Mouse (Mus musculus) stomach, embryonic 16.5 days (tissue): ENCODE data around the gene Vezt. TPM values are rescaled to one million over a fixed set of nuclear protein-coding genes. Genes with fewer than 3 reads are reported as not detected.

Experiments
- ATAC-seq: fragments of 200-750 bp; cut with Nextera tagmentation; 2 replicates; pipeline ENCODE4 v1.8.0; 2017; ENCODE audit warnings: moderate number of reproducible peaks, moderate TSS enrichment; ENCODE audit not compliant: insufficient read depth, low FRiP score
- H3K27ac ChIP-seq: fragments of 300-500 bp; sonication (generic); 2 replicates; pipeline ENCODE4 v1.5.1; 2014; ENCODE audit warnings: low read length
- H3K27me3 ChIP-seq: fragments of 300-500 bp; sonication (generic); 2 replicates; pipeline ENCODE4 v1.6.1; 2014; ENCODE audit warnings: low read length, control low read depth, mixed read lengths; ENCODE audit not compliant: control insufficient read depth, insufficient read depth
- H3K36me3 ChIP-seq: fragments of 300-500 bp; sonication (generic); 2 replicates; pipeline ENCODE4 v1.6.1; 2014; ENCODE audit warnings: low read length; ENCODE audit not compliant: control insufficient read depth, insufficient read depth
- H3K4me1 ChIP-seq: fragments of 300-500 bp; sonication (generic); 2 replicates; pipeline ENCODE4 v1.6.1; 2014; ENCODE audit warnings: low read length, control low read depth, mixed read lengths; ENCODE audit not compliant: control insufficient read depth, insufficient read depth
- H3K4me2 ChIP-seq: fragments of 300-500 bp; sonication (generic); 2 replicates; pipeline ENCODE4 v1.6.1; 2014; ENCODE audit warnings: low read depth, low read length, mixed read lengths
- H3K4me3 ChIP-seq: fragments of 300-500 bp; sonication (generic); replicated peaks from 2 replicates; pipeline ENCODE4 v1.5.1; 2014; ENCODE audit warnings: mild to moderate bottlenecking, low read length
- H3K9ac ChIP-seq: fragments of 300-500 bp; sonication (generic); 2 replicates; pipeline ENCODE4 v1.6.1; 2014; ENCODE audit warnings: low read length
- H3K9me3 ChIP-seq: fragments of 300-500 bp; sonication (generic); replicated peaks from 2 replicates; pipeline ENCODE4 v1.6.1; 2016; ENCODE audit warnings: low read length, control low read depth; ENCODE audit not compliant: control insufficient read depth
- WGBS: fragments of 180-500 bp; shearing (Covaris S2); extraction: QIAGEN DNeasy Blood & Tissue Kit; methylation state at CpG from one replicate; pipeline ENCODE4 v1.1.7; 2014; 5-methylcytosine and 5-hydroxymethylcytosine counted together
- polyA plus RNA-seq: library from polyadenylated mRNA; unstranded; fragments of >200 nt; fragmentation: Nextera tagmentation; extraction: Ambion mirVana; gene quantifications from 2 replicates; pipeline ENCODE4 v1.2.1, GENCODE M21; 2015

The Vezt gene
- polyA plus RNA-seq, 1 experiment from 2014 or later: 27.4 TPM

- Histone ChIP-seq H3K27me3 (no peaks in the 10 kb centered on the region), H3K4me1 (no peaks in the 10 kb centered on the region), H3K9ac (no peak overlapping the region), H3K27ac (no peak overlapping the region), H3K4me3 (no peak overlapping the region), H3K4me2 (no peak overlapping the region), H3K9me3 (no peaks in the 10 kb centered on the region), H3K36me3 (peaks cover 29% of the 10 kb centered on the region)
- no peak for ATAC-seq
- WGBS: 82% methylated on average over 10 of the region's 10 CpGs
These were observed 35.4 kb downstream of the Vezt start for GRCm38 (mm10) chr10:94000223-94000622.

- 90% methylated on average over 1 of the region's 1 CpGs for WGBS
- Histone ChIP-seq H3K9ac (no peak overlapping the region), H3K4me1 (no peaks in the 10 kb centered on the region), H3K4me3 (no peak overlapping the region), H3K27me3 (no peaks in the 10 kb centered on the region), H3K9me3 (no peaks in the 10 kb centered on the region), H3K27ac (no peak overlapping the region), H3K36me3 (peaks cover 29% of the 10 kb centered on the region), H3K4me2 (no peak overlapping the region)
- ATAC-seq: no peak
These were observed 36.3 kb downstream of the Vezt start for GRCm38 (mm10) chr10:93999357-93999756.

DNA sequence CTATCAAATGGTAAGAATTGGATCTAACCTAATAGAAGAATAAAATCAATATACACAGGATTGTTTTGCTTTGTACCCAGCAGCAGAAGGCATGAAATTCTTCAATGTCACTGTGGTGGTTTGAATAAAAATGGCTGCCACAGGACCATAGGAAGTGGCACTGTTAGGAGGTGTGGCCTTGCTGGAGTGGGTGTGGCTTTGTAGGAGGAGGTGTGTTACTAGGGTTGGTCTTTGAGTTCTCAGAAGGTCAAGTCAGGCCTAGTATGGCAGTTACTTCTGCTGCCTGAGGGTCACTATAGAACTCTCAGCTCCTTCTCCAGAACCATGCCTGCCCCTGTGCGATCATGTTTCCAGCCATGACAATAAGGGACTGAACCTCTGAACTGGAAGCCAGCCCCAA, 40.5 kb downstream of the Vezt start:
- WGBS: 97% methylated on average over 1 of the region's 1 CpGs
- Histone ChIP-seq H3K27ac (no peak overlapping the region), H3K4me1 (no peaks in the 10 kb centered on the region), H3K4me3 (no peak overlapping the region), H3K4me2 (no peak overlapping the region), H3K9me3 (no peaks in the 10 kb centered on the region), H3K36me3 (peaks cover 25% of the 10 kb centered on the region), H3K9ac (no peak overlapping the region), H3K27me3 (no peaks in the 10 kb centered on the region)
- no peak for ATAC-seq

- H3K36me3 ChIP-seq: peaks cover 23% of the 10 kb centered on the region
These were observed 41.5 kb downstream of the Vezt start for GRCm38 (mm10) chr10:93994136-93994535.

GRCm38 (mm10) chr10:93985357-93985756, 50.3 kb downstream of the Vezt start:
- Histone ChIP-seq H3K36me3 (peaks cover 18% of the 10 kb centered on the region), H3K27me3 (no peaks in the 10 kb centered on the region), H3K27ac (no peak overlapping the region), H3K4me1 (no peaks in the 10 kb centered on the region), H3K9ac (no peak overlapping the region), H3K4me2 (no peak overlapping the region), H3K4me3 (no peak overlapping the region), H3K9me3 (no peaks in the 10 kb centered on the region)
- no peak for ATAC-seq

More at GRCm38 (mm10) chr10:93994136-93994535, 41.5 kb downstream of the Vezt start:
- H3K4me3 ChIP-seq: no peak overlapping the region
- ATAC-seq: no peak
- no peaks in the 10 kb centered on the region for H3K27me3 ChIP-seq
- H3K27ac ChIP-seq: no peak overlapping the region
- no peak overlapping the region for H3K9ac ChIP-seq
- no peaks in the 10 kb centered on the region for H3K9me3 ChIP-seq
- H3K4me2 ChIP-seq: no peak overlapping the region
- 94% methylated on average over 10 of the region's 10 CpGs for WGBS
- H3K4me1 ChIP-seq: no peaks in the 10 kb centered on the region

GRCm38 (mm10) chr10:93969306-93969705, 66.3 kb downstream of the Vezt start:
- no peak for ATAC-seq
- Histone ChIP-seq H3K4me1 (no peaks in the 10 kb centered on the region), H3K36me3 (peaks cover 20% of the 10 kb centered on the region; the same call in 1 of the 2 replicates), H3K9ac (no peak overlapping the region), H3K27ac (no peak overlapping the region), H3K9me3 (no peaks in the 10 kb centered on the region), H3K4me3 (no peak overlapping the region), H3K4me2 (no peak overlapping the region), H3K27me3 (no peaks in the 10 kb centered on the region)
- WGBS: 71% methylated on average over 10 of the region's 10 CpGs

DNA sequence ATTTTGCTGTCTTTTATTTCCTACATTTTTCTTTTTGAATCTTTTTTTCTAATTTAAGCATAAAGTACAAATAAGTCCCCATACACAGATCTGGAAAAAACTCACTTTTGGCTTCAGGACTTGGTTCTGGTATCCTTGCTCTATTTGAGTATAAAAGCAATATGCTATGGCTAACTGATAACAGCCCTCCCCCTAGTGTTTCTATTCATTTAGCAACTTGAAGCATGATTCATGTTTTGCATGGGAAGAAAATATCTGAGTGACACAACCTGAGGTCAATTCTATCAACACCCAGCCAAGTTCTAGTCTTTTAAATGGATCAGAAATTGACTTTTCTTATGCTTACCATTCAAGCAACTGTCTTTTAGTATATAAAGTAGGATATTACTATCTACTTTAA, 68.1 kb downstream of the Vezt start:
- no peaks in the 10 kb centered on the region for H3K9me3 ChIP-seq
- H3K4me3 ChIP-seq: no peak overlapping the region
- H3K9ac ChIP-seq: no peak overlapping the region
- H3K36me3 ChIP-seq: peaks cover 8% of the 10 kb centered on the region; the same call in 1 of the 2 replicates
- ATAC-seq: no peak
- no peak overlapping the region for H3K4me2 ChIP-seq
- no peaks in the 10 kb centered on the region for H3K27me3 ChIP-seq
- no peaks in the 10 kb centered on the region for H3K4me1 ChIP-seq
- H3K27ac ChIP-seq: no peak overlapping the region

- Histone ChIP-seq H3K27ac (no peak overlapping the region), H3K27me3 (no peaks in the 10 kb centered on the region), H3K4me3 (no peak overlapping the region), H3K4me2 (no peak overlapping the region), H3K9ac (no peak overlapping the region), H3K36me3 (no peaks in the 10 kb centered on the region), H3K9me3 (no peaks in the 10 kb centered on the region), H3K4me1 (no peaks in the 10 kb centered on the region)
- 63% methylated on average over 3 of the region's 3 CpGs for WGBS
- no peak for ATAC-seq
These were observed 81.6 kb downstream of the Vezt start for GRCm38 (mm10) chr10:93954023-93954422.

GRCm38 (mm10) chr10:93953504-93953903, 82.1 kb downstream of the Vezt start:
- no peak for ATAC-seq
- Histone ChIP-seq H3K4me1 (no peaks in the 10 kb centered on the region), H3K4me3 (no peak overlapping the region), H3K9me3 (no peaks in the 10 kb centered on the region), H3K27me3 (no peaks in the 10 kb centered on the region), H3K9ac (no peak overlapping the region), H3K4me2 (no peak overlapping the region), H3K36me3 (no peaks in the 10 kb centered on the region), H3K27ac (no peak overlapping the region)
- WGBS: 79% methylated on average over 7 of the region's 7 CpGs

DNA sequence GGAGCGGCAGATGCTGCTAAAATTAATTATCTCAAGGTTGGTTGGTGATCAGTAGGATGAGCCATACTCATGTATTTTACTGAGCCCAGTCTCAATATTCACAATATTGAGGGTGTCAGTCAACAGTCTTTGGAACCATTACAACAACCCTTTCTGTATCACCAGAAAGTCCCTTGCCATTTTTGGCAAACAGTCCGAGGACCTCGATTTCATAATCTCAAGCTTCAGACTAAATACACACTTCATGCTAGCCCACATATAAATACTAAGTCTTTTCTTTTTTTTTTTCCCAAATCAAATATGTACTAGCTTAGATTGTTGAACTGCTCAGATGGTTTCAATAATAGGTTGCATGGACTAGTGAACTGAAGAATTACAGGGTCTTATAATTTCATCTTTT, 84.6 kb downstream of the Vezt start:
- Histone ChIP-seq H3K36me3 (no peaks in the 10 kb centered on the region), H3K9me3 (no peaks in the 10 kb centered on the region), H3K27me3 (no peaks in the 10 kb centered on the region), H3K9ac (no peak overlapping the region), H3K4me3 (no peak overlapping the region), H3K4me2 (no peak overlapping the region), H3K27ac (no peak overlapping the region), H3K4me1 (no peaks in the 10 kb centered on the region)
- ATAC-seq: no peak
- 85% methylated on average over 3 of the region's 3 CpGs for WGBS
